Mouse (Mus musculus) heart, embryonic 12.5 days (tissue): ENCODE measurements around the gene Fbxl16. TPM values are rescaled to one million over a fixed set of nuclear protein-coding genes. Genes with fewer than 3 reads are reported as not detected.

Source experiments
- ATAC-seq: fragments of 200-750 bp; cut with Nextera tagmentation; 2 replicates; pipeline ENCODE4 v1.8.0; 2017; ENCODE audit warnings: moderate TSS enrichment, moderate library complexity; ENCODE audit not compliant: insufficient number of reproducible peaks, low FRiP score
- H3K27ac ChIP-seq: fragments of 300-500 bp; sonication (generic); 2 replicates; pipeline ENCODE4 v1.5.1; 2016; ENCODE audit warnings: mild to moderate bottlenecking, moderate library complexity; ENCODE audit not compliant: poor library complexity, severe bottlenecking
- H3K27me3 ChIP-seq: fragments of 300-500 bp; sonication (generic); replicated peaks from 2 replicates; pipeline ENCODE4 v1.6.1; 2016; ENCODE audit warnings: mild to moderate bottlenecking, moderate library complexity
- H3K36me3 ChIP-seq: fragments of 300-500 bp; sonication (generic); 2 replicates; pipeline ENCODE4 v1.6.1; 2016; ENCODE audit warnings: mild to moderate bottlenecking, moderate library complexity
- H3K4me1 ChIP-seq: fragments of 300-500 bp; sonication (generic); replicated peaks from 2 replicates; pipeline ENCODE4 v1.6.1; 2016; ENCODE audit warnings: mild to moderate bottlenecking
- H3K4me2 ChIP-seq: fragments of 300-500 bp; sonication (generic); 2 replicates; pipeline ENCODE4 v1.6.1; 2016; ENCODE audit warnings: mild to moderate bottlenecking, moderate library complexity
- H3K4me3 ChIP-seq: fragments of 300-500 bp; sonication (generic); 2 replicates; pipeline ENCODE4 v1.5.1; 2016; ENCODE audit warnings: mild to moderate bottlenecking
- H3K9ac ChIP-seq: fragments of 300-500 bp; sonication (generic); 2 replicates; pipeline ENCODE4 v1.6.1; 2016; ENCODE audit warnings: mild to moderate bottlenecking, moderate library complexity
- H3K9me3 ChIP-seq: fragments of 300-500 bp; sonication (generic); replicated peaks from 2 replicates; pipeline ENCODE4 v1.6.1; 2016; ENCODE audit warnings: mild to moderate bottlenecking, moderate library complexity
- WGBS: fragments of 180-500 bp; shearing (Covaris S2); methylation state at CpG from one replicate; pipeline ENCODE4 v1.1.7; 2016; 5-methylcytosine and 5-hydroxymethylcytosine counted together
- polyA plus RNA-seq: library from polyadenylated mRNA; unstranded; fragments of >200 nt; fragmentation: Nextera tagmentation; extraction: Ambion mirVana; gene quantifications from 2 replicates; pipeline ENCODE4 v1.2.1, GENCODE M21; 2016

Gene Fbxl16
- polyA plus RNA-seq, 1 experiment from 2014 or later, result 1.4 TPM

- Histone ChIP-seq H3K4me2 (peak overlapping the region; percentile 83), H3K9me3 (no peaks in the 10 kb centered on the region), H3K4me3 (peak overlapping the region; percentile 67), H3K36me3 (peaks cover 52% of the 10 kb centered on the region), H3K4me1 (peaks cover 68% of the 10 kb centered on the region), H3K9ac (peak overlapping the region; percentile 82), H3K27me3 (no peaks in the 10 kb centered on the region), H3K27ac (peak overlapping the region; percentile 90)
- ATAC-seq, result no peak
- 36% methylated on average over 8 of the region's 8 CpGs for WGBS
These were observed 20.7 kb downstream of the Fbxl16 start for GRCm38 (mm10) chr17:25829558-25830017.

DNA sequence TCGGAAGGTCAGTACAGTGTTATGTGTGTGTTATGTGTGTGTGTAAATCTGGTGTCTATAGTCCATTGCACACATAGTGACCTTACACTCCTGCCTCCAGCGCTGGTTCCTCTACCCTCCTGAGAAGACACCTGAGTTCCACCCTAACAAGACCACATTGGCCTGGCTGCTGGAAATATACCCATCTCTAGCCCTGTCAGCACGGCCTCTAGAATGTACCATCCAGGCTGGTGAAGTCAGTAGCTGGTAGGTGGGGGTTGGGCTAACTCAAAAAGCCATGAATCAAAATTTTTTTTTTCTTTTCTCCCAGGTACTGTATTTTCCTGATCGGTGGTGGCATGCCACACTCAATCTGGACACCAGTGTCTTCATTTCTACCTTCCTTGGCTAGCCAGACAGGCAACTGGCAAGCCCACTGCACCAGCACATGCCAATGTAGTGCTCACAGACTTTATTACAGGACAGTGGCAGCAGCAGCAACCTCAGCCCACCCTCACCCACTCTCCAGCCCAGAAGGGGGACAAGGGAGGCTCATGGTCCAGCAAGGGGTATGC, 21.4 kb downstream of the Fbxl16 start:
- H3K27me3 ChIP-seq, result no peaks in the 10 kb centered on the region
- H3K9me3 ChIP-seq, result no peaks in the 10 kb centered on the region
- H3K36me3 ChIP-seq, result peaks cover 58% of the 10 kb centered on the region
- ATAC-seq, result no peak
- H3K4me3 ChIP-seq, result peak overlapping the region; percentile 67; the same call in 1 of the 2 replicates
- peaks cover 68% of the 10 kb centered on the region for H3K4me1 ChIP-seq
- H3K9ac ChIP-seq, result peak overlapping the region; percentile 82; the same call in 1 of the 2 replicates
- no peak overlapping the region for H3K27ac ChIP-seq
- 78% methylated on average over 4 of the region's 4 CpGs for WGBS
- peak overlapping the region; percentile 94 for H3K4me2 ChIP-seq

GRCm38 (mm10) chr17:25830806-25831431, 22.0 kb downstream of the Fbxl16 start:
- Histone ChIP-seq H3K27ac (no peak overlapping the region), H3K9ac (peak overlapping the region; percentile 92; the same call in 1 of the 2 replicates), H3K4me3 (peak overlapping the region; percentile 71), H3K4me1 (peaks cover 70% of the 10 kb centered on the region), H3K27me3 (no peaks in the 10 kb centered on the region), H3K9me3 (no peaks in the 10 kb centered on the region), H3K4me2 (peak overlapping the region; percentile 94), H3K36me3 (peaks cover 58% of the 10 kb centered on the region)
- WGBS, result 89% methylated on average over 14 of the region's 14 CpGs
- ATAC-seq, result no peak

DNA sequence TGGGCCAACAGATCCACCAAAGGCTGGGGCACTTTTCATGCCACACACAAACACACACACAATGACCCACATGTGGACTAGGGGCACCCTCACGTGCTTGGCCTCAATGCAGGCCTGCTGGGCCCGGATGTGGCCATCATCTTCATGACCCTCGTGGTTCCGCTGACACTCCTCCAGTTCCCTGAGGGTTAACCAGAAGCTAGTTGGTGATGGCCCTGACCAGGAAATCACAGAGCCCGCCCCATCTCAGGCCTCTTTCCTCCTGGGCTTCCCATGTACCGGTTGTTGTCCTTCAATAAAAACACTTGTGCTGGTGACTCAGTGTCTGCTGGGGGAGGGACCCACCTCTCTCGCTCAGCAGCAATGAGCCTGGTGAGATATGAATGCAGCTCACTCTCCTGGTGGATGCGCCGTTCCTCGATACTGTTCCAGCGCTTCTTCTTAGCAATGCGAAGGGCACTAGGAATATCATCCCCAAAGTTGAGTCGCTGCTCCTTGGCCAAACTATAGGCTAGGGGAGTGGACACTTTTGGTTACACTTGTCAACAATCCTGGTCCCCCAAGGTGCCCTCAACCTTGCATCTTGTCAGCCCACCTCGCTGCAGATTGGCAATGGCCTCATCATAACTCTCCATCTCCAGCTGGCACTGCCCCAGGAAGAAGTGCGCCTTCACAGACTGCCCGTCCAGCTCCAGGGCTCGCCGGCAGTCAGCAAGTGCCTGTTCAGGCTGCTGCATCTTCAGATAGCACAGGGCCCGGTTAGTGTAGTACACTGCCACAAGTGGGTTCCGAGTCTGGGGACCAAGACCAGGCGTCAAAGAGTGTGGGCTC, 22.8 kb downstream of the Fbxl16 start:
- Histone ChIP-seq H3K4me2 (peak overlapping the region; percentile 94), H3K9ac (peak overlapping the region; percentile 92), H3K27ac (peak overlapping the region; percentile 98), H3K4me1 (peaks cover 75% of the 10 kb centered on the region), H3K36me3 (peaks cover 51% of the 10 kb centered on the region), H3K9me3 (no peaks in the 10 kb centered on the region), H3K4me3 (peak overlapping the region; percentile 71), H3K27me3 (no peaks in the 10 kb centered on the region)
- 48% methylated on average over 21 of the region's 21 CpGs for WGBS
- no peak for ATAC-seq

GRCm38 (mm10) chr17:25832436-25833290, 23.8 kb downstream of the Fbxl16 start:
- Histone ChIP-seq H3K36me3 (peaks cover 42% of the 10 kb centered on the region), H3K27ac (peak overlapping the region; percentile 98), H3K9ac (peak overlapping the region; percentile 92), H3K27me3 (no peaks in the 10 kb centered on the region), H3K4me1 (peaks cover 75% of the 10 kb centered on the region), H3K4me2 (peak overlapping the region; percentile 94), H3K9me3 (no peaks in the 10 kb centered on the region), H3K4me3 (peak overlapping the region; percentile 71)
- ATAC-seq, result peak; percentile 92
- under 1% methylated on average over 76 of the region's 77 CpGs for WGBS

- Histone ChIP-seq H3K9me3 (no peaks in the 10 kb centered on the region), H3K4me2 (peak within 1 kb of the TSS; percentile 94), H3K4me1 (peaks cover 78% of the 10 kb centered on the region), H3K27me3 (no peaks in the 10 kb centered on the region), H3K4me3 (peak within 1 kb of the TSS; percentile 71), H3K9ac (peak within 1 kb of the TSS; percentile 92), H3K27ac (peak within 1 kb of the TSS; percentile 98), H3K36me3 (peaks cover 43% of the 10 kb centered on the region)
- WGBS, result under 1% methylated on average over 24 of the region's 24 CpGs
- ATAC-seq, result peak; percentile 83
These were observed 24.4 kb downstream of the Fbxl16 start, which contains the start of gene Stub1 for GRCm38 (mm10) chr17:25833291-25833663. Gene Stub1, minus strand, starts transcription at chr17:25833404.

DNA sequence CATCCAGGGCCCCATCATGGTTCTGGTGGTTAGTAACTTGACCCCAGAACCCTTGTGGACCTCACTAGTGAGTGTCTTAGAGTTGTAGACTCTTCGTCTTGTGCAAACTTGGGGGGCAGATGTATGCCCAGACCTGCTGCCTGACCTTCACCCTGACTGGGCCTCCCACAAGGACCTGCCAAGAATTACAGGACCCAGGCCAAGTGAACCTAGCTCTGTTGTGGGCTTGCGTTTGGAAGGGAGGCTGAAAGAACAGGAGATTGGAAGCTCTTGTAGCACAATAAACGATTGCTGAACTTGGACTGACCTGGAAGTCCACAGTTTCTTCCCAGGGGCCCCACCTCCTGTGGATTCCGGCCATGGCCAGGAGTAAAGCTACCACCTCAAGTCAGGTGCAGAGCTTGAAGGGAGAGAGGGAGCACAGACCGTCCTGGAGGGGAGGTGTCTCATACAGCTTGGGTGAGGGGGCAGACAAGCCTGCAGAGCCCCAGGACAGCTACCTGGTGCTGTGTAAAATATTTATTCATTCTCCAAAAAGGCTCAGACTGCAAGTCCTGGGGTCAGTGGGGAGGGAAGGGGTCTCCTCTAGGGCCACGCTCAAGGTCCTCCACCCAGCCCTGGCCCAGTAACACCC, 25.2 kb downstream of the Fbxl16 start:
- Histone ChIP-seq H3K27me3 (no peaks in the 10 kb centered on the region), H3K36me3 (peaks cover 49% of the 10 kb centered on the region), H3K4me2 (peak overlapping the region; percentile 94), H3K27ac (peak overlapping the region; percentile 98), H3K4me1 (peaks cover 76% of the 10 kb centered on the region), H3K9ac (peak overlapping the region; percentile 81), H3K4me3 (peak overlapping the region; percentile 71), H3K9me3 (no peaks in the 10 kb centered on the region)
- 31% methylated on average over 6 of the region's 6 CpGs for WGBS
- ATAC-seq, result no peak

GRCm38 (mm10) chr17:25834595-25835222, 25.8 kb downstream of the Fbxl16 start:
- H3K27ac ChIP-seq, result peak overlapping the region; percentile 98
- WGBS, result 90% methylated on average over 12 of the region's 12 CpGs
- peaks cover 53% of the 10 kb centered on the region for H3K36me3 ChIP-seq
- peaks cover 73% of the 10 kb centered on the region for H3K4me1 ChIP-seq
- H3K4me3 ChIP-seq, result peak overlapping the region; percentile 71
- peak overlapping the region; percentile 81 for H3K9ac ChIP-seq
- ATAC-seq, result no peak
- peak overlapping the region; percentile 94 for H3K4me2 ChIP-seq
- no peaks in the 10 kb centered on the region for H3K27me3 ChIP-seq
- H3K9me3 ChIP-seq, result no peaks in the 10 kb centered on the region

DNA sequence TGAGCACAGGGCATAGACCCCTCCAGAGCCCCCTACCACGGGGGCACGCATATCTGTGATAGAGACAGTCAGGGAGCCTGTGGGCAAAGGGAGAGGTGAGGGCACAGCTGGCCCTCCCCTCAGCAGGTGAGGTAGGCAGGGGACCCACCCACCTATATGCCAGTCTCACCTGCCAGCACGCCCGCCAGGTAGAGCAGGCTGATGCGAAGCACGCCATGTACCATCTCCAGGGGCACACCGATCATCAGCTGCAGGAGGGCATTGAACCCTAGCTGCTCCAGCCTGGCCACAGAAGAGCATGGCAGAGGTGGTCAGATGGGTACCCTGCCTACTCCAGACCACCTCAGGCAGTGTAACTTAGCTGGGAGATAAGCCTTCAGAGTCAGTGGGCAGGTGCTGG, 26.4 kb downstream of the Fbxl16 start:
- WGBS, result 92% methylated on average over 7 of the region's 7 CpGs
- Histone ChIP-seq H3K9me3 (no peaks in the 10 kb centered on the region), H3K27me3 (no peaks in the 10 kb centered on the region), H3K4me3 (peak overlapping the region; percentile 71; the same call in 1 of the 2 replicates), H3K4me2 (peak overlapping the region; percentile 94), H3K9ac (peak overlapping the region; percentile 81; the same call in 1 of the 2 replicates), H3K27ac (no peak overlapping the region), H3K4me1 (peaks cover 67% of the 10 kb centered on the region), H3K36me3 (peaks cover 53% of the 10 kb centered on the region)
- no peak for ATAC-seq

DNA sequence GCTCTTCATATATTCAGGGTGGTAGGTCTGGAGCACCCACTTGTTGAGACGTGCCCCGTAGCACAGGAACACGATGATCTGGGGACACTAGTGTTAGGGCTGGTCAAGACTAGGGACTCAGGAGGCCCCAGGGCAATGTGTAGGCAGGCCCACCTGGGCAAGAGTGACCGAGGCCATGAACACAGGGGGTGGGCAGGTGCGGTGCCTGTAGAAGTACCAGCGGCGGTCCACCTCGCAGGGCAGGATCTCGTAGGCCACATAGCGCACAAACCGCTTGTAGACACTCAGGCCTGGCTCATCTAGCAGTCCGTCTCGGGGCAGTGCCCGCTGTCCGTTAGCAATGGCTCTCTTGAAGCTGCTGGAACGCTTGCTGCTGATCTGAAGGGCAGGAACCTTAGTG, 26.9 kb downstream of the Fbxl16 start:
- ATAC-seq, result no peak
- Histone ChIP-seq H3K4me2 (peak overlapping the region; percentile 94), H3K4me3 (0 out of 2 replicates have a peak overlapping the region, but pooled peaks have one; percentile 46), H3K9me3 (no peaks in the 10 kb centered on the region), H3K9ac (peak overlapping the region; percentile 72), H3K4me1 (peaks cover 62% of the 10 kb centered on the region), H3K36me3 (peaks cover 53% of the 10 kb centered on the region), H3K27ac (no peak overlapping the region), H3K27me3 (no peaks in the 10 kb centered on the region)
- 95% methylated on average over 16 of the region's 16 CpGs for WGBS
